In genomic region chr3:28745835-28746483, GRCm38 (mm10) we compare ENCODE assay signal across 8 mouse cellular contexts. TPM values are rescaled to one million over a fixed set of nuclear protein-coding genes. Genes with fewer than 3 reads are reported as not detected.
DNase-seq lines count a peak whose midpoint lies in the region; ATAC-seq and TF ChIP-seq lines count a peak whose summit lies in the region.

No protein-coding gene starts in this region.

- DNase-seq in heart, adult 11 months = peak; percentile 91
- DNase-seq in gastrocnemius, adult 8-10 months (ENCODE audit: low spot score in 2 of 2) = peak; percentile 23 to 26
- DNase-seq in intestine, embryonic 14.5 days (ENCODE audit: low spot score) = peak; percentile 81
- peak; percentile 49 to 85 for DNase-seq in left cerebral cortex, adult 9 months (ENCODE audit: low spot score in 2 of 2)
- DNase-seq in mesoderm, embryonic 11.5 days (ENCODE audit: low read depth, low spot score) = peak; percentile 91
- peak; percentile 56 to 73 for DNase-seq in right cerebral cortex, postnatal 36 days (ENCODE audit: low spot score in 2 of 2)

- no peak for TF ChIP-seq POLR2A in cortical plate, adult 2 months (IDR thresholded peaks at IDR 0.05; ENCODE audit: extremely low read depth, insufficient read depth, low read length)

- no peak for ATAC-seq in heart, embryonic 11.5 days (replicated peaks; ENCODE audit: insufficient number of reproducible peaks, low FRiP score, low TSS enrichment)
- ATAC-seq in intestine, embryonic 14.5 days (replicated peaks; ENCODE audit: low FRiP score, low TSS enrichment, low read depth) = peak; percentile 84; the same call in 1 of the 2 replicates

- TF ChIP-seq CTCF in cortical plate, adult 2 months (IDR thresholded peaks at IDR 0.05; ENCODE audit: extremely low read depth, insufficient read depth, low read length) = peak; percentile 100

- 34% methylated on average over 7 of the region's 7 CpGs for WGBS in heart, embryonic 11.5 days (ENCODE audit: insufficient replicate concordance)
- 29% methylated on average over 7 of the region's 7 CpGs for WGBS in intestine, embryonic 14.5 days

- no peak overlapping the region for H3K9ac ChIP-seq in heart, embryonic 11.5 days (ENCODE audit: low read depth, low read length)
- H3K9ac ChIP-seq in intestine, embryonic 14.5 days (ENCODE audit: low read length) = no peak overlapping the region

- no peak overlapping the region for H3K4me2 ChIP-seq in heart, embryonic 11.5 days
- H3K4me2 ChIP-seq in intestine, embryonic 14.5 days (ENCODE audit: low read length) = no peak overlapping the region

- H3K36me3 ChIP-seq in heart, embryonic 11.5 days (ENCODE audit: control insufficient read depth, insufficient read depth, low read length) = no peaks in the 10 kb centered on the region
- no peaks in the 10 kb centered on the region for H3K36me3 ChIP-seq in intestine, embryonic 14.5 days (ENCODE audit: control insufficient read depth, insufficient read depth, low read length)

- H3K27me3 ChIP-seq in heart, embryonic 11.5 days (ENCODE audit: control insufficient read depth, insufficient read depth, low read length) = no peaks in the 10 kb centered on the region; the same call in 1 of the 2 replicates
- no peaks in the 10 kb centered on the region for H3K27me3 ChIP-seq in intestine, embryonic 14.5 days (replicated peaks; ENCODE audit: control insufficient read depth, insufficient read depth, low read length)

- H3K4me3 ChIP-seq in heart, embryonic 11.5 days (ENCODE audit: low read depth, low read length) = no peak overlapping the region
- no peak overlapping the region for H3K4me3 ChIP-seq in cortical plate, adult 2 months (ENCODE audit: insufficient read depth, low read length)
- H3K4me3 ChIP-seq in intestine, embryonic 14.5 days (ENCODE audit: low read depth, low read length) = no peak overlapping the region

- H3K27ac ChIP-seq in heart, embryonic 11.5 days (ENCODE audit: low read depth, low read length) = no peak overlapping the region
- no peak overlapping the region for H3K27ac ChIP-seq in cortical plate, adult 2 months (ENCODE audit: insufficient read depth, low read length)
- H3K27ac ChIP-seq in intestine, embryonic 14.5 days (ENCODE audit: low read depth) = no peak overlapping the region

- H3K4me1 ChIP-seq in heart, embryonic 11.5 days (ENCODE audit: control insufficient read depth, insufficient read depth, low read length) = no peaks in the 10 kb centered on the region
- H3K4me1 ChIP-seq in cortical plate, adult 2 months (ENCODE audit: control insufficient read depth, insufficient read depth, low read length) = no peaks in the 10 kb centered on the region
- no peaks in the 10 kb centered on the region for H3K4me1 ChIP-seq in intestine, embryonic 14.5 days (replicated peaks; ENCODE audit: control insufficient read depth, insufficient read depth, low read length)

- no peaks in the 10 kb centered on the region for H3K9me3 ChIP-seq in heart, embryonic 11.5 days (replicated peaks; ENCODE audit: control insufficient read depth, low read length)
- no peaks in the 10 kb centered on the region for H3K9me3 ChIP-seq in intestine, embryonic 14.5 days (ENCODE audit: control insufficient read depth, low read length)

RNA-seq across cellular contexts. Expression of gene Eif5a2, which starts 35.1 kb away (rescaled TPM):
- polyA plus RNA-seq in heart, embryonic 11.5 days (2014; fragmentation: Nextera tagmentation; extraction: Ambion mirVana) = 14.1 and 19.3 TPM in 2 replicates
- polyA plus RNA-seq in cortical plate, adult 2 months (2012; rRNA removed) = 24.6 and 26.2 TPM in 2 replicates
- total RNA-seq in gastrocnemius, adult 8-10 months (2022) = under 1 TPM; 0.48 to 0.83 (median 0.64) TPM
- 7.0 and 8.3 TPM in 2 replicates for polyA plus RNA-seq in intestine, embryonic 14.5 days (2014; fragmentation: Nextera tagmentation; extraction: Ambion mirVana)

RNA-seq across cellular contexts. Expression of gene Slc2a2, which starts 48.3 kb away (rescaled TPM):
- 0.37 and 0.41 TPM in 2 replicates for polyA plus RNA-seq in heart, embryonic 11.5 days (2014; fragmentation: Nextera tagmentation; extraction: Ambion mirVana)
- polyA plus RNA-seq in cortical plate, adult 2 months (2012; rRNA removed) = 0.04 and 0.06 TPM in 2 replicates
- not detected for total RNA-seq in gastrocnemius, adult 8-10 months (2022)
- 0.11 and 0.91 TPM in 2 replicates for polyA plus RNA-seq in intestine, embryonic 14.5 days (2014; fragmentation: Nextera tagmentation; extraction: Ambion mirVana)

RNA-seq across cellular contexts. Expression of gene Rpl22l1, which starts 59.3 kb away (rescaled TPM):
- 319 and 326 TPM in 2 replicates for polyA plus RNA-seq in heart, embryonic 11.5 days (2014; fragmentation: Nextera tagmentation; extraction: Ambion mirVana)
- polyA plus RNA-seq in cortical plate, adult 2 months (2012; rRNA removed) = 156 and 163 TPM in 2 replicates
- total RNA-seq in gastrocnemius, adult 8-10 months (2022) = 100 to 1,000 TPM; 139 to 168 (median 145) TPM
- 513 and 539 TPM in 2 replicates for polyA plus RNA-seq in intestine, embryonic 14.5 days (2014; fragmentation: Nextera tagmentation; extraction: Ambion mirVana)

Comparison
In these comparisons a context has a peak if more than half of its experiments do, and no peak if none do; other contexts are left out.
1. DNase-seq: peak in every context shown above with its lines; median percentile 91 in heart, adult 11 months; 91 in mesoderm, embryonic 11.5 days; 81 in intestine, embryonic 14.5 days; 67 in left cerebral cortex, adult 9 months; 64 in right cerebral cortex, postnatal 36 days; 24 in gastrocnemius, adult 8-10 months.